14 mouse cellular contexts compared by ENCODE assay signal in genomic region chr9:61597287-61597686, GRCm38 (mm10).
DNase-seq lines count a peak whose midpoint lies in the region; ATAC-seq and TF ChIP-seq lines count a peak whose summit lies in the region.
"Had no signal": no experiment of that assay in that cellular context is flagged by ENCODE, and none has a peak within 500 bp of the region (broad histone marks: within the 10 kb centered on the region; RNA-seq: fewer than 3 reads in every experiment).

No protein-coding gene starts in this region.

- H3K9ac ChIP-seq in forebrain, embryonic 11.5 days (ENCODE audit: low read length), result no peak overlapping the region
- no peak overlapping the region for H3K9ac ChIP-seq in forebrain, embryonic 15.5 days (replicated peaks)
- H3K9ac ChIP-seq in lung, embryonic 14.5 days, result no peak overlapping the region
- no peak overlapping the region for H3K9ac ChIP-seq in ES-E14 (ENCODE audit: insufficient read depth, low read depth, low read length, poor library complexity, severe bottlenecking)
- no peak overlapping the region for H3K9ac ChIP-seq in intestine, embryonic 16.5 days (ENCODE audit: low read depth, low read length)
- H3K9ac ChIP-seq: limb, embryonic 13.5 days; midbrain, embryonic 12.5 days; neural tube, embryonic 13.5 days; stomach, embryonic 15.5 days had no signal

- no peak overlapping the region for H3K27ac ChIP-seq in forebrain, embryonic 11.5 days (ENCODE audit: low read depth, low read length)
- no peak overlapping the region for H3K27ac ChIP-seq in forebrain, embryonic 15.5 days (replicated peaks)
- H3K27ac ChIP-seq in lung, embryonic 14.5 days (ENCODE audit: low read depth), result no peak overlapping the region
- H3K27ac ChIP-seq in ES-E14 (ENCODE audit: insufficient read depth, low read depth, low read length, poor library complexity, severe bottlenecking), result no peak overlapping the region
- no peak overlapping the region for H3K27ac ChIP-seq in intestine, embryonic 16.5 days (ENCODE audit: low read length)
- H3K27ac ChIP-seq: limb, embryonic 13.5 days; midbrain, embryonic 12.5 days; neural tube, embryonic 13.5 days; stomach, embryonic 15.5 days had no signal

- peaks cover 2% of the 10 kb centered on the region; the same call in 1 of the 2 replicates for H3K4me1 ChIP-seq in forebrain, embryonic 11.5 days (replicated peaks; ENCODE audit: control insufficient read depth, insufficient read depth, low read length)
- H3K4me1 ChIP-seq in forebrain, embryonic 15.5 days, result peaks cover 27% of the 10 kb centered on the region
- H3K4me1 ChIP-seq in lung, embryonic 14.5 days (ENCODE audit: insufficient read depth), result peaks cover 8% of the 10 kb centered on the region; the same call in 1 of the 2 replicates
- H3K4me1 ChIP-seq in ES-E14 (ENCODE audit: control insufficient read depth in 2 of 2, insufficient read depth in 2 of 2, low read length in 2 of 2, poor library complexity in 1 of 2), result peaks cover 0 to 21% of the 10 kb centered on the region in 2 experiments; a peak in 2 of 4 replicates
- H3K4me1 ChIP-seq in intestine, embryonic 16.5 days (ENCODE audit: control insufficient read depth, insufficient read depth, low read length), result peaks cover 21% of the 10 kb centered on the region

- H3K36me3 ChIP-seq in forebrain, embryonic 11.5 days (ENCODE audit: control insufficient read depth, insufficient read depth, low read length), result no peaks in the 10 kb centered on the region
- H3K36me3 ChIP-seq in forebrain, embryonic 15.5 days, result no peaks in the 10 kb centered on the region
- no peaks in the 10 kb centered on the region for H3K36me3 ChIP-seq in lung, embryonic 14.5 days (ENCODE audit: insufficient read depth)
- H3K36me3 ChIP-seq in ES-E14 (ENCODE audit: control insufficient read depth, insufficient read depth, low read length, poor library complexity, severe bottlenecking), result no peaks in the 10 kb centered on the region
- H3K36me3 ChIP-seq in intestine, embryonic 16.5 days (ENCODE audit: control insufficient read depth, insufficient read depth, low read length), result no peaks in the 10 kb centered on the region
- H3K36me3 ChIP-seq: limb, embryonic 13.5 days; midbrain, embryonic 12.5 days; neural tube, embryonic 13.5 days; stomach, embryonic 15.5 days had no signal

- DNase-seq in forebrain, embryonic 11.5 days (ENCODE audit: low spot score), result peak; percentile 52
- DNase-seq in lung, embryonic 14.5 days, result peak; percentile 52
- no peak for DNase-seq in lung, postnatal 14 days
- DNase-seq in ES-E14 (ENCODE audit: low read depth, low spot score), result peak; percentile 40
- DNase-seq in kidney, postnatal 14 days, result no peak
- DNase-seq in thymus, postnatal 0 days (ENCODE audit: low spot score), result no peak
- DNase-seq: cerebellum, postnatal 14 days; gastrocnemius, postnatal 36 days had no signal

- H3K4me2 ChIP-seq in forebrain, embryonic 11.5 days (ENCODE audit: low read depth, low read length, severe bottlenecking), result no peak overlapping the region
- no peak overlapping the region for H3K4me2 ChIP-seq in forebrain, embryonic 15.5 days (replicated peaks)
- no peak overlapping the region; the same call in 1 of the 2 replicates for H3K4me2 ChIP-seq in lung, embryonic 14.5 days
- H3K4me2 ChIP-seq in intestine, embryonic 16.5 days (ENCODE audit: low read depth, low read length), result no peak overlapping the region
- H3K4me2 ChIP-seq: limb, embryonic 13.5 days; midbrain, embryonic 12.5 days; neural tube, embryonic 13.5 days; stomach, embryonic 15.5 days had no signal

- WGBS in forebrain, embryonic 11.5 days, result 41% methylated on average over 7 of the region's 7 CpGs
- WGBS in forebrain, embryonic 15.5 days, result 47% methylated on average over 7 of the region's 7 CpGs
- WGBS in lung, embryonic 14.5 days, result 13% methylated on average over 7 of the region's 7 CpGs
- 31% methylated on average over 7 of the region's 7 CpGs for WGBS in intestine, embryonic 16.5 days

- no peaks in the 10 kb centered on the region for H3K9me3 ChIP-seq in forebrain, embryonic 11.5 days (ENCODE audit: control insufficient read depth, low read length)
- H3K9me3 ChIP-seq in forebrain, embryonic 15.5 days, result no peaks in the 10 kb centered on the region
- no peaks in the 10 kb centered on the region for H3K9me3 ChIP-seq in lung, embryonic 14.5 days (ENCODE audit: low read depth, low read length)
- no peaks in the 10 kb centered on the region for H3K9me3 ChIP-seq in ES-E14 (ENCODE audit: control insufficient read depth, insufficient read depth, low read depth, low read length)
- H3K9me3 ChIP-seq in intestine, embryonic 16.5 days (ENCODE audit: control insufficient read depth, low read length), result no peaks in the 10 kb centered on the region
- H3K9me3 ChIP-seq: limb, embryonic 13.5 days; midbrain, embryonic 12.5 days; neural tube, embryonic 13.5 days; stomach, embryonic 15.5 days had no signal

- no peak overlapping the region for H3K4me3 ChIP-seq in forebrain, embryonic 11.5 days (ENCODE audit: low read depth, low read length)
- no peak overlapping the region for H3K4me3 ChIP-seq in forebrain, embryonic 15.5 days
- no peak overlapping the region for H3K4me3 ChIP-seq in lung, embryonic 14.5 days (ENCODE audit: low read depth, low read length)
- H3K4me3 ChIP-seq in ES-E14 (ENCODE audit: insufficient read depth in 1 of 2, low read depth in 1 of 2, low read length in 2 of 2, poor library complexity in 1 of 2, severe bottlenecking in 1 of 2), result no peak overlapping the region
- no peak overlapping the region for H3K4me3 ChIP-seq in intestine, embryonic 16.5 days (ENCODE audit: low read length)
- H3K4me3 ChIP-seq: limb, embryonic 13.5 days; midbrain, embryonic 12.5 days; neural tube, embryonic 13.5 days; stomach, embryonic 15.5 days had no signal

- peak; percentile 42; the same call in 1 of the 2 replicates for TF ChIP-seq CTCF in lung, embryonic 14.5 days (IDR thresholded peaks at IDR 0.05; ENCODE audit: low read depth)

- in situ Hi-C loops in ES-E14 (cut with MboI; ENCODE audit: low sequenced_read_pairs in 2 of 2, unreplicated experiment in 2 of 2), result no loop called here

- ATAC-seq in forebrain, embryonic 11.5 days (replicated peaks; ENCODE audit: low FRiP score), result no peak
- no peak for ATAC-seq in forebrain, embryonic 15.5 days (replicated peaks)
- peak; percentile 41; the same call in 1 of the 2 replicates for ATAC-seq in lung, embryonic 14.5 days (ENCODE audit: insufficient read depth)
- peak; percentile 22; the same call in 1 of the 2 replicates for ATAC-seq in intestine, embryonic 16.5 days

- no peaks in the 10 kb centered on the region for H3K27me3 ChIP-seq in forebrain, embryonic 11.5 days (ENCODE audit: control insufficient read depth, insufficient read depth, low read length)
- H3K27me3 ChIP-seq in forebrain, embryonic 15.5 days, result no peaks in the 10 kb centered on the region
- H3K27me3 ChIP-seq in lung, embryonic 14.5 days (ENCODE audit: insufficient read depth, low read length), result no peaks in the 10 kb centered on the region
- H3K27me3 ChIP-seq in intestine, embryonic 16.5 days (replicated peaks; ENCODE audit: control insufficient read depth, insufficient read depth, low read length), result no peaks in the 10 kb centered on the region; the same call in 1 of the 2 replicates
- H3K27me3 ChIP-seq: limb, embryonic 13.5 days; stomach, embryonic 15.5 days had no signal

TF ChIP-seq in ES-E14, 5 proteins besides CTCF, POLR2A, EP300 and RAD21:
- TF ChIP-seq ZNF384 (IDR thresholded peaks at IDR 0.05; ENCODE audit: low read depth, low read length) (no peak), ZC3H11A (IDR thresholded peaks at IDR 0.05; ENCODE audit: borderline replicate concordance, low read depth, low read length) (no peak), CHD2 (IDR thresholded peaks at IDR 0.05; ENCODE audit: low read depth, low read length) (no peak), HCFC1 (IDR thresholded peaks at IDR 0.05; ENCODE audit: borderline replicate concordance, insufficient read depth, low read length) (no peak), MAFK (IDR thresholded peaks at IDR 0.05; ENCODE audit: insufficient read depth, low read depth, low read length) (no peak)

Comparison
In these comparisons a context has a peak if more than half of its experiments do, and no peak if none do; other contexts are left out.
1. DNase-seq: peak in forebrain, embryonic 11.5 days (single experiment), lung, embryonic 14.5 days (single experiment) and ES-E14 (single experiment); none in lung, postnatal 14 days (single experiment), kidney, postnatal 14 days (single experiment) and thymus, postnatal 0 days (single experiment).
2. ATAC-seq: peak in lung, embryonic 14.5 days (single experiment) and intestine, embryonic 16.5 days (single experiment); none in forebrain, embryonic 11.5 days (single experiment) and forebrain, embryonic 15.5 days (single experiment).